Mouse (Mus musculus) erythroblast, embryonic 14.5 days (primary cell): ENCODE measurements around the gene Cep70.

Experiments used
- GATA1 ChIP-seq: IDR thresholded peaks from 2 replicates; pipeline ENCODE4 v1.6.1; 2012; ENCODE audit warnings: low read length, inconsistent platforms, mixed read lengths
- TAL1 ChIP-seq: IDR thresholded peaks from 3 replicates; pipeline ENCODE4 v1.6.1; 2012; ENCODE audit warnings: low read length, inconsistent platforms, mixed read lengths

DNA sequence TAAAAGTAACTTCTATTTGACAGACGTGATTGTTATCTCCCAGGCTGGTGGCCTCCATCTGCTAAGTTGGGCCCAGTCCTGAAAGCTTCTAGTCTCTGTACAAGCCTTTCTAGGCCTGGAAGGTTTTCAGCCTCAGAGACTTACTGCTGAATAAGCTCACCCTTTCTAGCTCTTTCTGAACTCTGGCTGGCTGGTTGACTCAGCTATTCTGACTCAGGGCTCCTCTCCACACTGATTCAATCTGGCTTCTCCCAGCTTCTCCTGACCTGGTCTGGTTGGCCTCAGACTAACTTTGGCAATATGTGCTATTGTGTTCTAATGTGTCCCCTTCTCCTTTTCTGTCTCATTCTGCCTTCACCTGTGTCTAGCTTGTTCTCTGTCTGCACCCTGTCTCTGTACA, 3.9 kb upstream of the Cep70 start:
- TF ChIP-seq GATA1 (no peak), TAL1 (no peak)
